Mouse (Mus musculus) ES-Bruce4 (cell line): ENCODE measurements around the gene Tmem185b.

Experiments used
- CTCF ChIP-seq: IDR thresholded peaks from one replicate; pipeline ENCODE4 v1.8.1; 2011; ENCODE audit warnings: low read depth, low read length
- POLR2A ChIP-seq: IDR thresholded peaks from one replicate; pipeline ENCODE4 v1.8.1; 2011; ENCODE audit warnings: low read length; ENCODE audit not compliant: insufficient read depth

- TF ChIP-seq POLR2A (no peak), CTCF (no peak)
These were observed 15.6 kb upstream of the Tmem185b start for GRCm38 (mm10) chr1:119510409-119510808.
